ENCODE assay signal across 9 mouse cellular contexts in genomic region chr12:38788621-38789020, GRCm38 (mm10). TPM values are rescaled to one million over a fixed set of nuclear protein-coding genes. Genes with fewer than 3 reads are reported as not detected.
A peak's percentile ranks its signal among the peaks of the same experiment; 100 is the strongest.
DNase-seq lines count a peak whose midpoint lies in the region; TF ChIP-seq lines count a peak whose summit lies in the region.
"Had no signal": no experiment of that assay in that cellular context is flagged by ENCODE, and none has a peak within 500 bp of the region (broad histone marks: within the 10 kb centered on the region; RNA-seq: fewer than 3 reads in every experiment).

No protein-coding gene starts in this region.

- H3K27me3 ChIP-seq in heart, embryonic 10.5 days (ENCODE audit: insufficient read depth, poor library complexity, severe bottlenecking) = no peaks in the 10 kb centered on the region
- H3K27me3 ChIP-seq in C2C12 (ENCODE audit: control insufficient read depth, insufficient read depth, insufficient read length) = no peaks in the 10 kb centered on the region
- no peaks in the 10 kb centered on the region for H3K27me3 ChIP-seq in heart, adult 2 months (ENCODE audit: control insufficient read depth, insufficient read depth, low read length)
- H3K27me3 ChIP-seq in kidney, adult 2 months (replicated peaks; ENCODE audit: control insufficient read depth, insufficient read depth, low read length) = no peaks in the 10 kb centered on the region

- no peaks in the 10 kb centered on the region for H3K79me2 ChIP-seq in C2C12 (ENCODE audit: control insufficient read depth, insufficient read depth)
- no peaks in the 10 kb centered on the region for H3K79me2 ChIP-seq in heart, adult 2 months (replicated peaks; ENCODE audit: control insufficient read depth, insufficient read depth, low read length)

- no peaks in the 10 kb centered on the region for H3K79me3 ChIP-seq in C2C12 (ENCODE audit: low read depth)

- H3ac ChIP-seq in C2C12 (ENCODE audit: control insufficient read depth, insufficient read length, low read depth) = no peak overlapping the region

- H3K4me1 ChIP-seq in heart, embryonic 10.5 days = no peaks in the 10 kb centered on the region; the same call in 1 of the 2 replicates
- H3K4me1 ChIP-seq in heart, adult 2 months (ENCODE audit: control insufficient read depth, insufficient read depth, low read length) = peaks cover 4% of the 10 kb centered on the region
- H3K4me1 ChIP-seq in kidney, adult 2 months (ENCODE audit: control insufficient read depth, insufficient read depth, low read length) = peaks cover 9% of the 10 kb centered on the region; the same call in 1 of the 2 replicates

- peak; percentile 61; the same call in 1 of the 2 replicates for TF ChIP-seq EP300 in heart, adult 2 months (IDR thresholded peaks at IDR 0.05; ENCODE audit: insufficient read depth, low read depth, low read length)

- peak; percentile 98 for DNase-seq in heart, adult 11 months
- no peak for DNase-seq in heart, embryonic 10.5 days (ENCODE audit: low spot score)
- DNase-seq in cerebellum, postnatal 14 days = peak; percentile 19 to 48
- peak; percentile 50 to 75 for DNase-seq in heart, adult 2 months
- DNase-seq in kidney, adult 2 months = peak; percentile 80
- DNase-seq in lung, postnatal 36 days = peak; percentile 74
- no peak for DNase-seq in thymus, adult 18-20 months

- no peak overlapping the region for H3K4me3 ChIP-seq in heart, embryonic 10.5 days
- H3K4me3 ChIP-seq in C2C12 (ENCODE audit: insufficient read depth, poor library complexity, severe bottlenecking) = no peak overlapping the region
- 0 out of 2 replicates have a peak overlapping the region, but pooled peaks have one; percentile 5 for H3K4me3 ChIP-seq in heart, adult 2 months
- peak overlapping the region; percentile 24; the same call in 1 of the 2 replicates for H3K4me3 ChIP-seq in kidney, adult 2 months (ENCODE audit: insufficient read depth, low read depth, low read length)

- H3K36me3 ChIP-seq in heart, embryonic 10.5 days = no peaks in the 10 kb centered on the region
- H3K36me3 ChIP-seq in C2C12 (ENCODE audit: control insufficient read depth, insufficient read depth) = no peaks in the 10 kb centered on the region
- H3K36me3 ChIP-seq in heart, adult 2 months (ENCODE audit: control insufficient read depth, insufficient read depth, low read length) = no peaks in the 10 kb centered on the region
- H3K36me3 ChIP-seq in kidney, adult 2 months (ENCODE audit: control insufficient read depth, insufficient read depth, low read length) = no peaks in the 10 kb centered on the region

- TF ChIP-seq CTCF in C2C12 (IDR thresholded peaks at IDR 0.05; ENCODE audit: control insufficient read depth, insufficient read depth, insufficient read length) = no peak
- no peak for TF ChIP-seq CTCF in heart, adult 2 months (IDR thresholded peaks at IDR 0.05)
- TF ChIP-seq CTCF in kidney, adult 2 months (conservative IDR thresholded peaks at IDR 0.05; ENCODE audit: insufficient read depth, insufficient read length, low read depth, low read length) = no peak

- 57% methylated on average over 6 of the region's 6 CpGs for WGBS in heart, embryonic 10.5 days
- WGBS in heart, adult 2 months = 34% methylated on average over 6 of the region's 6 CpGs
- WGBS in kidney, adult 2 months = 10% methylated on average over 6 of the region's 6 CpGs

- intact Hi-C loops in heart, adult 2 months (cut with DNase I) = no loop called here

- H3K9ac ChIP-seq in heart, adult 2 months (ENCODE audit: low read depth, low read length) = no peak overlapping the region

- H3K27ac ChIP-seq in heart, embryonic 10.5 days = no peak overlapping the region
- peak overlapping the region; percentile 21 for H3K27ac ChIP-seq in heart, adult 2 months
- H3K27ac ChIP-seq in kidney, adult 2 months (ENCODE audit: insufficient read depth, low read depth, low read length) = peak overlapping the region; percentile 32; the same call in 1 of the 2 replicates

- no peaks in the 10 kb centered on the region for H3K9me3 ChIP-seq in heart, embryonic 10.5 days

- peak; percentile 26; the same call in 1 of the 2 replicates for TF ChIP-seq POLR2A in heart, adult 2 months (IDR thresholded peaks at IDR 0.05; ENCODE audit: insufficient read depth, low read depth, low read length)
- TF ChIP-seq POLR2A in kidney, adult 2 months (IDR thresholded peaks at IDR 0.05; ENCODE audit: low read depth, low read length) = no peak

TF ChIP-seq in C2C12, 6 proteins besides CTCF, POLR2A, EP300 and RAD21:
- TF ChIP-seq USF1 (IDR thresholded peaks at IDR 0.05; ENCODE audit: low read depth) (peak; percentile 61), FOSL1 (IDR thresholded peaks at IDR 0.05; ENCODE audit: insufficient read depth, low read length, poor library complexity, severe bottlenecking) (peak; percentile 14), MYOG (IDR thresholded peaks at IDR 0.05; ENCODE audit: control insufficient read depth, extremely low read depth, insufficient read length) (no peak)
TF ChIP-seq in C2C12: peak in this region for 2.

RNA-seq across cellular contexts. Expression of gene Etv1, which starts 9.4 kb away (rescaled TPM):
- 18.5 and 21.1 TPM in 2 replicates for polyA plus RNA-seq in heart, embryonic 10.5 days (2016; fragmentation: Nextera tagmentation; extraction: Ambion mirVana)
- 3.4 TPM for polyA plus RNA-seq in C2C12 (2012; fragmentation: generic; extraction: Trizol)
- total RNA-seq in heart, adult 2 months (2021) = 1 to 10 TPM; 7.8 to 9.5 TPM
- polyA plus RNA-seq in heart, adult 2 months (2012; rRNA removed) = 6.5 and 14.9 TPM in 2 replicates
- 8.1 and 9.2 TPM in 2 replicates for polyA plus RNA-seq in kidney, adult 2 months (2012; rRNA removed)
- total RNA-seq: MEL had no signal

Comparison
In these comparisons a context has a peak if more than half of its experiments do, and no peak if none do; other contexts are left out.
1. DNase-seq: peak in heart, adult 11 months (single experiment), cerebellum, postnatal 14 days (2 of 2), heart, adult 2 months (2 of 2), kidney, adult 2 months (single experiment) and lung, postnatal 36 days (single experiment); none in heart, embryonic 10.5 days (single experiment) and thymus, adult 18-20 months (0 of 2).
2. H3K4me3 ChIP-seq: peak in heart, adult 2 months (single experiment) and kidney, adult 2 months (single experiment); none in heart, embryonic 10.5 days (single experiment) and C2C12 (single experiment).